Mouse (Mus musculus): ENCODE results near the gene Mpc2. TPM values are rescaled to one million over a fixed set of nuclear protein-coding genes. Genes with fewer than 3 reads are reported as not detected.

Gene Mpc2
- polyA plus RNA-seq (2012), result 115 and 140 TPM in 2 replicates

- TF ChIP-seq GATA1 (IDR thresholded peaks at IDR 0.05; ENCODE audit: low read length), result no peak
Measured at GRCm38 (mm10) chr1:165460360-165460800, at the start of gene Mpc2, which contains the start of gene Dcaf6. Gene Mpc2 (plus strand): TSS chr1:165460637. Gene Dcaf6 (minus strand): TSS chr1:165460475.

GRCm38 (mm10) chr1:165421357-165421915 is 39.0 kb upstream of the Mpc2 start:
- TF ChIP-seq GATA1 (IDR thresholded peaks at IDR 0.05; ENCODE audit: low read length), result no peak

GRCm38 (mm10) chr1:165426254-165426653 is 34.2 kb upstream of the Mpc2 start:
- no peak for TF ChIP-seq GATA1 (IDR thresholded peaks at IDR 0.05; ENCODE audit: low read length)

- TF ChIP-seq GATA1 (IDR thresholded peaks at IDR 0.05; ENCODE audit: low read length), result no peak
Measured at GRCm38 (mm10) chr1:165432883-165433282, 27.6 kb upstream of the Mpc2 start.

GRCm38 (mm10) chr1:165438289-165439021 is 22.0 kb upstream of the Mpc2 start:
- no peak for TF ChIP-seq GATA1 (IDR thresholded peaks at IDR 0.05; ENCODE audit: low read length)

- TF ChIP-seq GATA1 (IDR thresholded peaks at IDR 0.05; ENCODE audit: low read length), result no peak
Measured at GRCm38 (mm10) chr1:165440788-165441187, 19.6 kb upstream of the Mpc2 start.

GRCm38 (mm10) chr1:165441201-165441600 is 19.2 kb upstream of the Mpc2 start:
- no peak for TF ChIP-seq GATA1 (IDR thresholded peaks at IDR 0.05; ENCODE audit: low read length)

GRCm38 (mm10) chr1:165441719-165442118 is 18.7 kb upstream of the Mpc2 start:
- TF ChIP-seq GATA1 (IDR thresholded peaks at IDR 0.05; ENCODE audit: low read length), result no peak

- no peak for TF ChIP-seq GATA1 (IDR thresholded peaks at IDR 0.05; ENCODE audit: low read length)
Measured at GRCm38 (mm10) chr1:165459041-165459502, 1.4 kb upstream of the Mpc2 start.

- no peak for TF ChIP-seq GATA1 (IDR thresholded peaks at IDR 0.05; ENCODE audit: low read length)
Measured at GRCm38 (mm10) chr1:165459503-165460181, 795 bp upstream of the Mpc2 start.

GRCm38 (mm10) chr1:165460801-165461377 is 452 bp downstream of the Mpc2 start:
- TF ChIP-seq GATA1 (IDR thresholded peaks at IDR 0.05; ENCODE audit: low read length), result no peak

GRCm38 (mm10) chr1:165461681-165462080 is 1.2 kb downstream of the Mpc2 start:
- no peak for TF ChIP-seq GATA1 (IDR thresholded peaks at IDR 0.05; ENCODE audit: low read length)

GRCm38 (mm10) chr1:165462861-165463260 is 2.4 kb downstream of the Mpc2 start:
- no peak for TF ChIP-seq GATA1 (IDR thresholded peaks at IDR 0.05; ENCODE audit: low read length)

GRCm38 (mm10) chr1:165464574-165464973 is 4.1 kb downstream of the Mpc2 start:
- TF ChIP-seq GATA1 (IDR thresholded peaks at IDR 0.05; ENCODE audit: low read length), result no peak

GRCm38 (mm10) chr1:165468971-165469370 is 8.5 kb downstream of the Mpc2 start:
- no peak for TF ChIP-seq GATA1 (IDR thresholded peaks at IDR 0.05; ENCODE audit: low read length)

- no peak for TF ChIP-seq GATA1 (IDR thresholded peaks at IDR 0.05; ENCODE audit: low read length)
Measured at GRCm38 (mm10) chr1:165469717-165470116, 9.3 kb downstream of the Mpc2 start.
